Mouse (Mus musculus) thymus, adult 2 months (tissue): ENCODE results near the gene Syce3.

ENCODE experiments used
- CTCF ChIP-seq: fragments of 200-500 bp; IDR thresholded peaks from 2 replicates; pipeline ENCODE4 v1.5.1; 2012; ENCODE audit warnings: mild to moderate bottlenecking, control low read depth, low read length, moderate library complexity, borderline replicate concordance; ENCODE audit not compliant: control insufficient read depth, poor library complexity, insufficient read depth; ENCODE audit errors: extremely low read depth
- POLR2A ChIP-seq: fragments of 200-500 bp; IDR thresholded peaks from 2 replicates; pipeline ENCODE4 v1.6.1; 2012; ENCODE audit warnings: mild to moderate bottlenecking, low read length, control low read depth, moderate library complexity; ENCODE audit not compliant: control insufficient read depth, poor library complexity, insufficient read depth; ENCODE audit errors: extremely low read depth

- TF ChIP-seq CTCF (no peak), POLR2A (no peak)
Measured at GRCm38 (mm10) chr15:89421938-89422337, 11.6 kb upstream of the Syce3 start.
